Mouse (Mus musculus): Measurements from ENCODE around the gene Usp3.

GRCm38 (mm10) chr9:66597076-66597475, 4.1 kb upstream of the Usp3 start:
- TF ChIP-seq CTCF (IDR thresholded peaks at IDR 0.05), result no peak
- TF ChIP-seq EP300 (IDR thresholded peaks at IDR 0.05; ENCODE audit: insufficient read depth, low read depth, low read length), result no peak
